In genomic region chr13:25083144-25083572, GRCm38 (mm10) we compare ENCODE assay signal across 10 mouse cellular contexts. TPM values are rescaled to one million over a fixed set of nuclear protein-coding genes. Genes with fewer than 3 reads are reported as not detected.
A peak's percentile ranks its signal among the peaks of the same experiment; 100 is the strongest.
DNase-seq lines count a peak whose midpoint lies in the region; ATAC-seq lines count a peak whose summit lies in the region.
"Had no signal": no experiment of that assay in that cellular context is flagged by ENCODE, and none has a peak within 500 bp of the region (broad histone marks: within the 10 kb centered on the region; RNA-seq: fewer than 3 reads in every experiment).

No protein-coding gene starts in this region.

- peak overlapping the region; percentile 44; the same call in 1 of the 2 replicates for H3K9ac ChIP-seq in heart, embryonic 13.5 days
- no peak overlapping the region for H3K9ac ChIP-seq in liver, embryonic 15.5 days

- no peak for DNase-seq in heart, postnatal 36 days
- DNase-seq in embryo, embryonic 10.5 days (ENCODE audit: low spot score), result peak; percentile 71
- peak; percentile 36 for DNase-seq in kidney, adult 11 months
- no peak for DNase-seq in layer of hippocampus, postnatal 14 days (ENCODE audit: low spot score in 2 of 2)
- no peak for DNase-seq in T-cell, adult 2 months (ENCODE audit: low spot score)
- DNase-seq in thymus, adult 18-20 months, result no peak

- H3K27ac ChIP-seq in heart, embryonic 13.5 days (replicated peaks), result no peak overlapping the region
- no peak overlapping the region for H3K27ac ChIP-seq in liver, embryonic 15.5 days (replicated peaks)

- peak overlapping the region; percentile 66 for H3K4me2 ChIP-seq in heart, embryonic 13.5 days
- 0 out of 2 replicates have a peak overlapping the region, but pooled peaks have one; percentile 15 for H3K4me2 ChIP-seq in liver, embryonic 15.5 days

- H3K4me3 ChIP-seq in heart, embryonic 13.5 days, result peak overlapping the region; percentile 31
- H3K4me3 ChIP-seq in liver, embryonic 15.5 days (replicated peaks), result no peak overlapping the region

- H3K9me3 ChIP-seq in heart, embryonic 13.5 days, result no peaks in the 10 kb centered on the region
- H3K9me3 ChIP-seq in liver, embryonic 15.5 days (replicated peaks), result no peaks in the 10 kb centered on the region

- intact Hi-C loops in heart, postnatal 36 days (cut with DNase I), result no loop called here

- ATAC-seq in heart, embryonic 13.5 days (ENCODE audit: extremely low read depth, insufficient number of reproducible peaks, low FRiP score, low TSS enrichment), result no peak
- no peak for ATAC-seq in liver, embryonic 15.5 days (ENCODE audit: insufficient read depth)

- peaks cover 17% of the 10 kb centered on the region for H3K4me1 ChIP-seq in heart, embryonic 13.5 days
- H3K4me1 ChIP-seq in liver, embryonic 15.5 days (replicated peaks), result no peaks in the 10 kb centered on the region

- H3K27me3 ChIP-seq in heart, embryonic 13.5 days (replicated peaks), result 0 out of 2 replicates have a peak, but pooled peaks cover 7% of the 10 kb centered on the region
- no peaks in the 10 kb centered on the region for H3K27me3 ChIP-seq in liver, embryonic 15.5 days

- WGBS in heart, embryonic 13.5 days, result 8% methylated on average over 15 of the region's 15 CpGs
- WGBS in liver, embryonic 15.5 days (ENCODE audit: insufficient replicate concordance), result 13% methylated on average over 15 of the region's 15 CpGs

- H3K36me3 ChIP-seq in heart, embryonic 13.5 days, result no peaks in the 10 kb centered on the region
- H3K36me3 ChIP-seq in liver, embryonic 15.5 days (replicated peaks), result no peaks in the 10 kb centered on the region

RNA-seq across cellular contexts. Expression of gene Dcdc2a, which starts 27.4 kb away (rescaled TPM):
- polyA plus RNA-seq in heart, embryonic 13.5 days (2015; fragmentation: Nextera tagmentation; extraction: Ambion mirVana), result 0.82 and 0.94 TPM in 2 replicates
- not detected for total RNA-seq in heart, postnatal 36 days (2021)
- 0.09 and 0.78 TPM in 2 replicates for polyA plus RNA-seq in liver, embryonic 15.5 days (2015; fragmentation: Nextera tagmentation; extraction: Ambion mirVana)
- total RNA-seq in layer of hippocampus, postnatal 14 days (2021), result 10 to 100 TPM in 1 of 2 experiments, 1 to 10 TPM in 1; 9.5 to 10.4 TPM
- total RNA-seq: common myeloid progenitor, adult 5-6 weeks had no signal
- polyA plus RNA-seq: small intestine, adult 2 months had no signal

Comparison
In these comparisons a context has a peak if more than half of its experiments do, and no peak if none do; other contexts are left out.
1. DNase-seq: peak in embryo, embryonic 10.5 days (single experiment) and kidney, adult 11 months (single experiment); none in heart, postnatal 36 days (0 of 2), layer of hippocampus, postnatal 14 days (0 of 2), T-cell, adult 2 months (single experiment) and thymus, adult 18-20 months (0 of 2).
2. RNA of gene Dcdc2a, which starts 27.4 kb away (total RNA-seq): 9.5 to 10.4 TPM in layer of hippocampus, postnatal 14 days; not detected in heart, postnatal 36 days; every median in the first group is over 10 times any median in the second.